Mouse (Mus musculus): ENCODE data around the gene Mfge8. TPM values are rescaled to one million over a fixed set of nuclear protein-coding genes. Genes with fewer than 3 reads are reported as not detected.
A peak's percentile ranks its signal among the peaks of the same experiment; 100 is the strongest.

The Mfge8 gene
- polyA plus RNA-seq, 1 experiment, result 166 TPM

- Histone ChIP-seq H3K27me3 (ENCODE audit: control insufficient read depth, insufficient read depth, low read length) (no peaks in the 10 kb centered on the region), H3K27ac (ENCODE audit: insufficient read depth, low read depth, low read length) (no peak overlapping the region), H3K4me1 (ENCODE audit: control insufficient read depth, insufficient read depth, insufficient read length, low read length) (peaks cover 20% of the 10 kb centered on the region), H3K36me3 (ENCODE audit: control insufficient read depth, insufficient read depth, low read length) (no peaks in the 10 kb centered on the region), H3K4me3 (ENCODE audit: low read depth, low read length) (peak overlapping the region; percentile 73; the same call in 1 of the 2 replicates)
- TF ChIP-seq POLR2A (IDR thresholded peaks at IDR 0.05; ENCODE audit: low read depth, low read length), result no peak
- TF ChIP-seq CTCF (IDR thresholded peaks at IDR 0.05; ENCODE audit: extremely low read depth, insufficient read length, insufficient replicate concordance, low read depth, low read length), result no peak
- 34% methylated on average over 12 of the region's 12 CpGs for WGBS
These were observed 1.6 kb downstream of the Mfge8 start for GRCm38 (mm10) chr7:79147011-79147837.

- WGBS, result 44% methylated on average over 8 of the region's 8 CpGs
- Histone ChIP-seq H3K4me3 (ENCODE audit: low read depth, low read length) (no peak overlapping the region), H3K27ac (ENCODE audit: insufficient read depth, low read depth, low read length) (no peak overlapping the region), H3K27me3 (ENCODE audit: control insufficient read depth, insufficient read depth, low read length) (no peaks in the 10 kb centered on the region), H3K4me1 (ENCODE audit: control insufficient read depth, insufficient read depth, insufficient read length, low read length) (peaks cover 9% of the 10 kb centered on the region; the same call in 1 of the 2 replicates), H3K36me3 (ENCODE audit: control insufficient read depth, insufficient read depth, low read length) (no peaks in the 10 kb centered on the region; the same call in 1 of the 2 replicates)
- TF ChIP-seq CTCF (IDR thresholded peaks at IDR 0.05; ENCODE audit: extremely low read depth, insufficient read length, insufficient replicate concordance, low read depth, low read length) (peak; percentile 95), POLR2A (IDR thresholded peaks at IDR 0.05; ENCODE audit: low read depth, low read length) (no peak)
These were observed 8.0 kb downstream of the Mfge8 start for GRCm38 (mm10) chr7:79140897-79141296.

- Histone ChIP-seq H3K27ac (ENCODE audit: insufficient read depth, low read depth, low read length) (no peak overlapping the region), H3K4me3 (ENCODE audit: low read depth, low read length) (no peak overlapping the region), H3K27me3 (ENCODE audit: control insufficient read depth, insufficient read depth, low read length) (no peaks in the 10 kb centered on the region), H3K36me3 (ENCODE audit: control insufficient read depth, insufficient read depth, low read length) (no peaks in the 10 kb centered on the region; the same call in 1 of the 2 replicates), H3K4me1 (ENCODE audit: control insufficient read depth, insufficient read depth, insufficient read length, low read length) (peaks cover 9% of the 10 kb centered on the region; the same call in 1 of the 2 replicates)
- no peak for TF ChIP-seq POLR2A (IDR thresholded peaks at IDR 0.05; ENCODE audit: low read depth, low read length)
- no peak for TF ChIP-seq CTCF (IDR thresholded peaks at IDR 0.05; ENCODE audit: extremely low read depth, insufficient read length, insufficient replicate concordance, low read depth, low read length)
- 53% methylated on average over 4 of the region's 4 CpGs for WGBS
These were observed 8.8 kb downstream of the Mfge8 start for GRCm38 (mm10) chr7:79139891-79140591.

- H3K27ac ChIP-seq (ENCODE audit: insufficient read depth, low read depth, low read length), result no peak overlapping the region
- H3K4me1 ChIP-seq (ENCODE audit: control insufficient read depth, insufficient read depth, insufficient read length, low read length), result peaks cover 5% of the 10 kb centered on the region; the same call in 1 of the 2 replicates
- no peaks in the 10 kb centered on the region; the same call in 1 of the 2 replicates for H3K36me3 ChIP-seq (ENCODE audit: control insufficient read depth, insufficient read depth, low read length)
- H3K27me3 ChIP-seq (ENCODE audit: control insufficient read depth, insufficient read depth, low read length), result no peaks in the 10 kb centered on the region
- no peak overlapping the region for H3K4me3 ChIP-seq (ENCODE audit: low read depth, low read length)
- TF ChIP-seq CTCF (IDR thresholded peaks at IDR 0.05; ENCODE audit: extremely low read depth, insufficient read length, insufficient replicate concordance, low read depth, low read length) (no peak), POLR2A (IDR thresholded peaks at IDR 0.05; ENCODE audit: low read depth, low read length) (no peak)
- 57% methylated on average over 6 of the region's 6 CpGs for WGBS
These were observed 9.5 kb downstream of the Mfge8 start for GRCm38 (mm10) chr7:79139328-79139824.

GRCm38 (mm10) chr7:79133391-79133790 is 15.5 kb downstream of the Mfge8 start:
- H3K4me3 ChIP-seq (ENCODE audit: low read depth, low read length), result no peak overlapping the region
- H3K27me3 ChIP-seq (ENCODE audit: control insufficient read depth, insufficient read depth, low read length), result peaks cover 2% of the 10 kb centered on the region; the same call in 1 of the 2 replicates
- TF ChIP-seq POLR2A (IDR thresholded peaks at IDR 0.05; ENCODE audit: low read depth, low read length) (no peak), CTCF (IDR thresholded peaks at IDR 0.05; ENCODE audit: extremely low read depth, insufficient read length, insufficient replicate concordance, low read depth, low read length) (peak; percentile 9; the same call in 1 of the 2 replicates)
- H3K4me1 ChIP-seq (ENCODE audit: control insufficient read depth, insufficient read depth, insufficient read length, low read length), result peaks cover 6% of the 10 kb centered on the region; the same call in 1 of the 2 replicates
- H3K27ac ChIP-seq (ENCODE audit: insufficient read depth, low read depth, low read length), result no peak overlapping the region
- 69% methylated on average over 6 of the region's 6 CpGs for WGBS
- H3K36me3 ChIP-seq (ENCODE audit: control insufficient read depth, insufficient read depth, low read length), result no peaks in the 10 kb centered on the region; the same call in 1 of the 2 replicates

- 16% methylated on average over 19 of the region's 19 CpGs for WGBS
- Histone ChIP-seq H3K36me3 (ENCODE audit: control insufficient read depth, insufficient read depth, low read length) (no peaks in the 10 kb centered on the region), H3K27ac (ENCODE audit: insufficient read depth, low read depth, low read length) (no peak within 1 kb of the TSS), H3K4me1 (ENCODE audit: control insufficient read depth, insufficient read depth, insufficient read length, low read length) (peaks cover 6% of the 10 kb centered on the region; the same call in 1 of the 2 replicates), H3K27me3 (ENCODE audit: control insufficient read depth, insufficient read depth, low read length) (peaks cover 2% of the 10 kb centered on the region; the same call in 1 of the 2 replicates), H3K4me3 (ENCODE audit: low read depth, low read length) (no peak within 1 kb of the TSS; the same call in 1 of the 2 replicates)
- no peak for TF ChIP-seq POLR2A (IDR thresholded peaks at IDR 0.05; ENCODE audit: low read depth, low read length)
- TF ChIP-seq CTCF (IDR thresholded peaks at IDR 0.05; ENCODE audit: extremely low read depth, insufficient read length, insufficient replicate concordance, low read depth, low read length), result no peak
These were observed 17.9 kb downstream of the Mfge8 start, which contains the start of gene Hapln3 for GRCm38 (mm10) chr7:79130843-79131444. TSS of gene Hapln3 (minus strand) at chr7:79131018.
